Mouse (Mus musculus) left cerebral cortex, adult 6 months (tissue): Measurements from ENCODE around the gene Nme6. TPM values are rescaled to one million over a fixed set of nuclear protein-coding genes. Genes with fewer than 3 reads are reported as not detected.

ENCODE experiments used
- long read RNA-seq, 2 experiments: library from polyadenylated mRNA; unstranded; transcript quantifications; one replicate each; pipeline ENCODE4 v2.0.0; 2019 to 2020
- polyA plus RNA-seq: library from polyadenylated mRNA; unstranded; fragments of <200 nt; fragmentation: Nextera tagmentation; gene quantifications from 2 replicates; pipeline ENCODE4 v1.2.3, GENCODE M21; 2021

Gene Nme6
- 12.6 and 12.9 TPM in 2 replicates for polyA plus RNA-seq
- long read RNA-seq, experiment 1, partial matches to known transcripts = 0 of 13 reads
- long read RNA-seq, experiment 1, other reads (novel, unspliced or antisense) = 1 of 13 reads
- long read RNA-seq, experiment 2, transcript Nme6-201 (7 exons, 1,074 nt) = major isoform, 5 of 9 reads
- long read RNA-seq, experiment 2, partial matches to known transcripts = 0 of 9 reads
- long read RNA-seq, experiment 2, other reads (novel, unspliced or antisense) = 0 of 9 reads

GRCm38 (mm10) chr9:109832391-109833087 lies at the start of gene Nme6:
Gene Nme6, plus strand, starts transcription at chr9:109832749.

DNA sequence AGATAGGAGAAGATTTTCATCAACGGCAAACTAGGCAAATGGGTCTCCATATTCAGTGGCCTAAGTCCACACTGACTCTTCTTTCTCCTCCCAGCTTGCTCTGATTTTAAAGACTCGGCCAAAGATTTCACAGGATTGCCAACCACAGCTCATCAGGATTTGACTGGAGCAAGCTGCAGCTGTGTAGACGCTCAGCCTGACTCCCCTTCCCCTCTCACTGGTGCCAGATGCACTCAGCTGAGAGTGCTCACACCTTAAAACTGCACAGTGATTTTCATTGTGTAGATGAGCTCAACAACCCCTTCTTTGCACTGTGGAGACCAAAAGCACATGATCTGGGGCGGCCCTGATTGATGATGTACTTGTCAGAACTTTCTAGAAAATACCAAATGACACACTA lies 42.0 kb upstream of the Nme6 start, which contains the start of gene Fbxw27:
Gene Fbxw27, minus strand, starts transcription at position 101 of the 400 bp plus-strand sequence.

DNA sequence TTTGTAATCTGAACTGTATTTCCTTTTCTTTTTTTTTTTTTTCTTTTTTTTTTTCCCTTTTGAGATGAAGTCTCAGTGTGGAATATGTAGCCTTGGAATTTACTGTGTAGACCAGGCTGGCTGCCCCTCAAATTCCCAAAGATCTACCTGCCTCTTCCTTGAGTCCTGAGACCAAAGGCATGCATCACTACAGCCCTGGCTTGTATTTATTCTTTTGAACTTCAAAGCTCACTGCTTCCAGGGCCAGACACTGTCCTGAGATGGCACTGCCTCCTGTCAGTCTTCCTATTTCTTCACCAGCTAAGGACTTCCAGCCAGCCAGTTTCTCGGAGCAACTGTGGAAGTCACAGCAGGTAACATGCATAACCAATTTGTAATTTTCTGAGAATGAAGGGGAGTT lies 20.6 kb upstream of the Nme6 start, which contains the start of gene Spink8:
Gene Spink8, plus strand, starts transcription at position 301 of the 400 bp plus-strand sequence.

DNA sequence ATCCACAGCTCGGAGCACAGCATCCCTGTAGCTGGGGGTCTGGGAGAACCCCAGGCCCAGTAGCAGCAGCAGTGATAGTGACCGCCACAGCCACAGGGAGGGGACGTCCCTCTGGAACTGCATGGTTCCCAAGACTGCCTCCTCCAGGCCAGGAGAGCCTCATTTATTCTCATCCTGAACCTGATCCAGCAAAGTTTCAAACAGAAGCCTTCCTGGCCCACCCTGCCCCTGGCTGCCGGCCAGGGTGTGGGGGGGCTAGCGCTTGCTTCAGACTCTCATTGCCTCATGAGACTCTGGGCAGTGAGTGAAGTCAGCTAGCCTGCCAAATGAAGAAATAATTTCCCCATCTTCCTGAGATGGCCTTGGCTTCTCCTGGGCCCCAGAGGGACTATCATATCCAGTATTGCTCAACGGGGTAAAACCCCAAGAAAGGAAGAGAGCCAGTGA lies 16.8 kb downstream of the Nme6 start, which contains the start of gene Camp:
Gene Camp, minus strand, starts transcription at position 306 of the 447 bp plus-strand sequence.

GRCm38 (mm10) chr9:109874797-109875691 lies 42.5 kb downstream of the Nme6 start, which contains the start of gene Cdc25a:
Gene Cdc25a, plus strand, starts transcription at chr9:109875579.

Other genes with a start within 250 kb of the Nme6 start
- gene Fbxw24, start 206.7 kb upstream of the Nme6 start, polyA plus RNA-seq = not detected in 2 replicates
- gene Fbxw25, start 168.1 kb upstream of the Nme6 start, polyA plus RNA-seq = not detected in 2 replicates
- gene Fbxw18, start 130.0 kb upstream of the Nme6 start, polyA plus RNA-seq = not detected in 2 replicates
- gene Fbxw26, start 86.7 kb upstream of the Nme6 start, polyA plus RNA-seq = not detected in 2 replicates
- gene Fbxw27, start 42.1 kb upstream of the Nme6 start, polyA plus RNA-seq = not detected in 2 replicates
- 2.4 and 6.2 TPM in 2 replicates for gene Spink8, start 20.5 kb upstream of the Nme6 start, polyA plus RNA-seq
- gene Camp, start 16.9 kb downstream of the Nme6 start, polyA plus RNA-seq = not detected in 2 replicates
- 1.9 and 2.7 TPM in 2 replicates for gene Cdc25a, start 42.8 kb downstream of the Nme6 start, polyA plus RNA-seq
- 227 and 259 TPM in 2 replicates for gene Map4, start 98.7 kb downstream of the Nme6 start, polyA plus RNA-seq